In the genomic region with DNA sequence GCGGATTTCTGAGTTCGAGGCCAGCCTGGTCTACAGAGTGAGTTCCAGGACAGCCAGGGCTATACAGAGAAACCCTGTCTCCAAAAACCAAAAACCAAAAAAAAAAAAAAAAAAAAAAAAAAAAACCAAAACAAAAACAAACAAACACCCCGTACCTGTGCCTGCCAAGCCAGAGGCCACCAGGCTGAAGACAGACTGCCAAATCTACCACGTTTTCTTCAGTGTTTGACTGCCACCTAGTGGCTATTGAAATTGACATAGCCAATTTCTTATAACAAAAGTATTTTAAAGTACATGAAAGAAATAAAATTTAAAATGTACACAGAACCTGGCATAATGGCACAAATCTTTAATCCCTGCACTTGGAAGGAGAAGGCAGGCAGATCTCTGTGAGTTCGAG, we compare ENCODE assay signal across 8 mouse cellular contexts. TPM values are rescaled to one million over a fixed set of nuclear protein-coding genes. Genes with fewer than 3 reads are reported as not detected.
DNase-seq lines count a peak whose midpoint lies in the region; ATAC-seq and TF ChIP-seq lines count a peak whose summit lies in the region.
"Not testable (repeated sequence)": the region's sequence is repeated elsewhere in the genome, so short reads cannot be mapped to it uniquely, and the experiment has no call there.

No protein-coding gene starts in this region.

- DNase-seq in CD4-positive, CD25-positive, alpha-beta regulatory T cell, adult 2 months (ENCODE audit: low read depth, low spot score), result peak; percentile 73
- peak; percentile 19 for DNase-seq in adrenal gland, adult 2 months
- DNase-seq in cerebellum, postnatal 14 days, result peak; percentile 70 to 78
- peak; percentile 50 to 67 for DNase-seq in left cerebral cortex, postnatal 25 days (ENCODE audit: low spot score in 2 of 2)
- peak; percentile 77 for DNase-seq in mesoderm, embryonic 11.5 days (ENCODE audit: low read depth, low spot score)
- DNase-seq in spleen, postnatal 4 days (ENCODE audit: low spot score in 2 of 2), result peak; percentile 13 to 43

- 44% methylated on average over 5 of the region's 5 CpGs for WGBS in intestine, postnatal 0 days

- not testable (repeated sequence) for H3K9me3 ChIP-seq in intestine, postnatal 0 days (ENCODE audit: control insufficient read depth)

- peak; percentile 52; the same call in 1 of the 2 replicates for ATAC-seq in frontal cortex, adult (ENCODE audit: low TSS enrichment)
- not testable (repeated sequence) for ATAC-seq in intestine, postnatal 0 days

- H3K36me3 ChIP-seq in intestine, postnatal 0 days (ENCODE audit: control insufficient read depth, insufficient read depth), result not testable (repeated sequence)

- peak; percentile 76 for TF ChIP-seq CTCF in intestine, postnatal 0 days (IDR thresholded peaks at IDR 0.05; ENCODE audit: low read depth)

- intact Hi-C loops in left cerebral cortex, postnatal 25 days (cut with DNase I), result loop anchor here (2.0 to 5.0 kb wide), 2 partner anchors 639 to 658 kb away; no protein-coding TSS in a partner anchor

- H3K27me3 ChIP-seq in intestine, postnatal 0 days (replicated peaks; ENCODE audit: control insufficient read depth, insufficient read depth, low read length), result not testable (repeated sequence)

- H3K9ac ChIP-seq in intestine, postnatal 0 days (ENCODE audit: low read depth, low read length), result not testable (repeated sequence)

- H3K27ac ChIP-seq in intestine, postnatal 0 days (ENCODE audit: low read depth, low read length), result not testable (repeated sequence)

- not testable (repeated sequence) for H3K4me2 ChIP-seq in intestine, postnatal 0 days (replicated peaks; ENCODE audit: low read depth)

- not testable (repeated sequence) for H3K4me1 ChIP-seq in intestine, postnatal 0 days (replicated peaks; ENCODE audit: control insufficient read depth, insufficient read depth, low read length)

- H3K4me3 ChIP-seq in intestine, postnatal 0 days (ENCODE audit: low read depth, low read length), result not testable (repeated sequence)

RNA-seq across cellular contexts. Expression of gene Ulk4, which starts 36.8 kb away (rescaled TPM):
- total RNA-seq in adrenal gland, adult 2 months (2021), result 1 to 10 TPM; 1.5 to 2.0 TPM
- 2.3 and 6.0 TPM in 2 replicates for polyA plus RNA-seq in adrenal gland, adult 2 months (2012; rRNA removed)
- polyA plus RNA-seq in intestine, postnatal 0 days (2015; fragmentation: Nextera tagmentation; extraction: Ambion mirVana), result 108 and 111 TPM in 2 replicates
- total RNA-seq in left cerebral cortex, postnatal 25 days (2021), result 1 to 10 TPM; 7.4 to 9.1 TPM

RNA-seq across cellular contexts. Expression of gene Trak1, which starts 57.1 kb away (rescaled TPM):
- total RNA-seq in adrenal gland, adult 2 months (2021), result 10 to 100 TPM; 67.8 to 83.7 TPM
- 52.2 and 52.3 TPM in 2 replicates for polyA plus RNA-seq in adrenal gland, adult 2 months (2012; rRNA removed)
- polyA plus RNA-seq in intestine, postnatal 0 days (2015; fragmentation: Nextera tagmentation; extraction: Ambion mirVana), result 16.3 and 17.2 TPM in 2 replicates
- total RNA-seq in left cerebral cortex, postnatal 25 days (2021), result 100 to 1,000 TPM; 240 to 249 TPM

Comparison
In these comparisons a context has a peak if more than half of its experiments do, and no peak if none do; other contexts are left out.
1. DNase-seq: peak in every context shown above with its lines; median percentile 77 in mesoderm, embryonic 11.5 days; 74 in cerebellum, postnatal 14 days; 73 in CD4-positive, CD25-positive, alpha-beta regulatory T cell, adult 2 months; 58 in left cerebral cortex, postnatal 25 days; 28 in spleen, postnatal 4 days; 19 in adrenal gland, adult 2 months.